Mouse (Mus musculus) cerebellum, adult 8-10 months (tissue): ENCODE data around the gene Rabepk.
A peak's percentile ranks its signal among the peaks of the same experiment; 100 is the strongest.
"Not testable (repeated sequence)": the region's sequence is repeated elsewhere in the genome, so short reads cannot be mapped to it uniquely, and the experiment has no call there.

Experiments
- DNase-seq: peaks from one replicate; pipeline ENCODE4 v3.0.0; 2022

Gene Rabepk

DNA sequence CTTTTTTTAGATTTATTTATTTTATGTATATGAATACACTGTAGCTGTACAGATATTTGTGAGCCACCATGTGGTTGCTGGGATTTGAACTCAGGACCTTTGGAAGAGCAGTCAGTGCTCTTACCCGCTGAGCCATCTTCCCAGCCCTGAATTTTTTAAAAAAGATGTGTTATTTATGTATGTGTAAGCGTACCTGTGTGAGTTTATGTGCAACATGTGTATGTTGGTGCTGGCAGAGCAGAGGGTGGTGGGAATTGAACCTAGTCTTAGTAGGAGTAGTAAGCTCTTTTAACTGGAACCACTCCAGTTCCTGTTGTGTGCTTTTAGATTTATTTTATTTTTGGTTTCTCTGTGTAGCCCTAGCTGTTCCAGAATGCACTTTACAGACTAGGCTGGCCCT lies 4.5 kb upstream of the Rabepk start:
- no peak for DNase-seq

DNA sequence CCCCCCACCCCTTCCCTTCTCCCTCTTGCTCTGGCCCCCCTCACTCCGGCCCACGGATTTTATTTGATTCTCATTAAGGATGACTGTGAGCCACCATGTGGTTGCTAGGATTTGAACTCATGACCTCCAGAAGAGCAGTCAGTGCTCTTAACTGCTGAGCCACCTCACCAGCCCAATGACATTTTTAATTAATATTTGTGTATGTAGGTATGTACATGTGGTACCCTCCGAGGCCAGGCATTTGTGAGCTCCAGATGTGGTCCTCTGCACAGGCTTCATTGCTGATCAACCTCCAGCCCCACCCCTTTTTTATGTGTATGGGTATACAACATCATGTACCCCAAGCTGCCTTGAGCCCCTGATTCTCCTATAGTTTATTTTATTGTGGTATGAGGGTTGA lies 4.0 kb upstream of the Rabepk start:
- no peak for DNase-seq

DNA sequence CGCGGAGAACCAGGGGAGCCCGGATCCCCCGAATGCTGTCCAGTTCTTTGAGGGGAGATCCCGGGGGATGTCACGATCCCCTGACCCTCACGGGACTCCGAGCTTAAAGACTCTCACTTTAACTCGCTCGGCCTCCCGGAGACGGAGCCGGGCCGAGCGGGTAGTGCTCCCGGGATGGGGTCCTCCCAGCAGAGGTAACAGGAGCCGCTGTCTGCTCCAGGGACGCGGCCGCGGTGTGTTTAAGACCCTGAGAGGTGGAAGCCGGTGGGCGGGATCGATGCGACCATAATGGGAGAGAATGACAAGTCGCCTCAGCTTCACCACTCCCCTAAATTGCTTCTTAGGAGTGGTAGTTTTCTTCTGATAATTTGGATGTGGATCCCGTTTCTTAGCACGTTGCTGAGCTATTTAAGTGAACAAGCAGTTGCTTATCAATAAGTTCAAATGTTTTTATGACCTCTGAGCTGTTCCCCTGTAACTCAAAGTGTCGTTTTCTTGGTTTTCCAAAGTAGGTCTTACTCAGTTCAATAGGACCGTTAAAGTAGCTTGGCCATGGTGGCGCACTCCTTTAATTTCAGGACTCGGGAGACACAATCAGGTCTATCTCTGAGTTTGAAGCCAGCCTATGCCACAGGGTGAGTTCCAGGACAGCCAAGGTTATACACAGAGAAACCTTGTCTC lies 3.0 kb upstream of the Rabepk start:
- peak; percentile 41 for DNase-seq

DNA sequence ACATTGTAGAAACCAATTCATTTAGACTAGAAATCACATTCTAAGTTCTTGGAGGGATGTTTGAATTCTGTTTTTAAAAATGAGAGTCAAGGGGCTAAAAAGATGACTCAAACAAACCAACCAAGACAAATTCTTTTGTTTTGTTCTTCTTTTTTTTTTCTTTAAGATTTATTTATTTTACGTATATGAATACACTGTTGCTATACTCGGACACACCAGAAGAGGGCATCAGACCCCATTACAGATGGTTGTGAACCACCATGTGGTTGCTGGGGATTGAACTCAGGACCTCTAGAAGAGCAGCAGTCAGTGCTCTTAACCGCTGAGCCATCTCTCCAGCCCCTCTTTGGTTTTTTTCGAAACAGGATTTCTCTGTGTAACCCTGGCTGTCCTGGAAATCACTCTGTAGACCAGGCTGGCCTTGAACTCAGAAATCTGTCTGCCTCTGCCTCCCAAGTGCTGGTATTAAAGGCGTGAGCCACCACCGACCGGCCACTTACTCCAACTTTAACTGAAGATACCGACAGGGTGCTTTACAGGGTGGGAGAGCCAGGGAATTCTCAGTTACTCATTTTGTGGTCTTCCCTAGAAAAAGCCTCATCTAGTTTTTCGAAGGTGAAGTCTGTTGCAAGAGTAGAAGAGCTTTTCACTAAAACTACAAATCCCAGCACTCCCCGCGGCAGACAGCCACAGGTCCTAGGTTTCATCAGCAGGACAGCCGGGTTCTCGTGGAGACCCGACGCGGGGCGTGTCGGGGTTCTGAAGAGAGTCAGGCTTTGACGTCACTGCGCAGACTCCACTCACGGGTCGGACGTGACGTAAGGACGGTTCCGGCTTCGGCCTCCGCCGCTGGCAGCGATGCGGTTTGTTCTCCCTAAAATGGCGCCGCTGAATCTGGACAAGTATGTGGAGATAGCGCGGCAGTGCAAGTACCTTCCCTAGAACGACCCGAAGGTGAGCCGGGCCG lies 2.1 kb upstream of the Rabepk start:
- peak; percentile 94 for DNase-seq

DNA sequence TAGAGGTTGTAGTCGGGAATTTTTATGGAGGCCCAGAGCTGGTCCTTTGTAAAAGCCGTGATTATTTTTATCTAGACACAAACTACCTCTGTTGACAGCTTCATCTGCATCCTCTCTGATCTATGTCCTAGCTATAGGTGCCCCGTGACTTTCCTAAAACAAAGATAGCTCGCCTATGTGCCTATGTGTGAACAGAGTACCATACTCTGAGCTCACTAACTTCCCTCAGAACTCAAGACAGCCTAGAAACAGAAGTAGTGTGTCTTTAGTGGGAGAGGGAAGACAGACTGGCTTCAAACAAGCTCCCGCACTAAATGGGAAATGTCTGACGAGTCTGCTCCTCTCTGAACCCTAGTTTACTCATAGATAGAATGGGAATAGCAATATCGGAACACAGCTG lies 659 bp upstream of the Rabepk start:
- no peak for DNase-seq

DNA sequence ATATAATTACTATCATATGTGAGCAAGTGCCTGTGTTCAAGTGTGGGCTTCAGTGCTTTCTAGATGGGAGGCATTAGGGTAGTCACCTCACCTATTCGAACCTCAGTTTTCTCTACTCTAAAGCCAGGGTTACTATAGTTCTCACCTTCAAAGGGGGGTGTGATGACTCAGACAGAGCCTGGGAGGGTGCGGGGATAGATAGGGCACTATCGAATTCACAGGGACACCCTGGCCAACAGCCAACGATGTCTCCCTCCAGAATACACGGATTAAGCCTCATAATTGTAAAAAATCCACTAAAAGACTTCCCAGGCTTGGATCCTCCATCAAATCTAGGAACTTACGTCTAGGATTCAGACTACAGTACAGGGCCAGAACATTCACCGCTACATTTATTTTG lies 4.3 kb downstream of the Rabepk start:
- DNase-seq, result no peak

DNA sequence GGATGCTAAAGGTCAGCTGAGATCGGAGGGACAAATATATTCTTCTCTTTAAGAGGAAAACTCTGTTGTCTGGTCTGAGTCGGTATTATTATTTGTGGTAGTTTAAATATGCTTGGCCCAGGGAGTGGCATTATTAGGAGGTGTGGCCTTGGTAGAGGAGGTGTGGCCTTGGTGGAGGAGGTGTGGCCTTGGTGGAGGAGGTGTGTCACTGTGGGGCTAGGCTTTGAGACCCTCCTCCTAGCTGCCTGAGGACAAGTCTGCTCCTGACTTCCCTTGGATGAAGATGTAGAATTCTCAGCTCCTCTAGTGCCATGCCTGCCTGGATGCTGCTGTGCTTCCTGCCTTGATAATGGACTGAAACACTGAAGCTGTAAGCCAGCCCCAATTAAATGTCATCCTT lies 5.2 kb downstream of the Rabepk start:
- no peak for DNase-seq

DNA sequence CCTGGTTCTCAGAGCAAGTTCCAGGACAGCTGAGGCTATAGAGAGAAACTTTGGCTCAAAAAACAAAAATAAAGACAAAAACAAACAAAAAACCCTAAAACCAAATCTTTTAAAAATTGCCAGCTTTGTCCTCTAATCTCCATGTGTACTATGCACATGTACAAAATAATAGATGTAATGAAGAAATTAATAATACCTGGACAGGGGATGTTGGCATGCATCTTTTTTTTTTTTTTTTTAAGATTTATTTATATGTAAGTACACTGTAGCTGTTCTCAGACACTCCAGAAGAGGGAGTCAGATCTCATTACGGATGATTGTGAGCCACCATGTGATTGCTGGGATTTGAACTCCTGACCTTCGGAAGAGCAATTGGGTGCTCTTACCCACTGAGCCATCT lies 7.2 kb downstream of the Rabepk start:
- not testable (repeated sequence) for DNase-seq

DNA sequence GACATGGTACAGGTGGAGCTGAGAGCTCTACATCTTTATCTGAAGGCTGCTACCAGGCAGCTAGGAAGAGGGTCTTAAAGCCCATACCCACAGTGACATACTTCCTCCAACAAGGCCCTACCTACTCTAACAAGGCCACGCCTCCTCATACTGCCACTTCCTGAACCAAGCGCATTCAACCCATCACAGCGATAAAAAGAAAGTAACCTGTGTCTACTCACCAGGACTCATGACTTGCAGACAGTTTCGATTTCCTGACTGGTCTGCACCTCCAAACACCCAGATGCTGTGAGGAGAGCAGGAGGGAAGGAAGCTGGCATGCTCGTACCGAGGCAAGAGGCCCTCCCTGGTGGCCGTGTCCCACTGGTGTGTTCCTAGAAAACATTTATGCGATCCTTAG lies 9.4 kb downstream of the Rabepk start:
- DNase-seq, result no peak

DNA sequence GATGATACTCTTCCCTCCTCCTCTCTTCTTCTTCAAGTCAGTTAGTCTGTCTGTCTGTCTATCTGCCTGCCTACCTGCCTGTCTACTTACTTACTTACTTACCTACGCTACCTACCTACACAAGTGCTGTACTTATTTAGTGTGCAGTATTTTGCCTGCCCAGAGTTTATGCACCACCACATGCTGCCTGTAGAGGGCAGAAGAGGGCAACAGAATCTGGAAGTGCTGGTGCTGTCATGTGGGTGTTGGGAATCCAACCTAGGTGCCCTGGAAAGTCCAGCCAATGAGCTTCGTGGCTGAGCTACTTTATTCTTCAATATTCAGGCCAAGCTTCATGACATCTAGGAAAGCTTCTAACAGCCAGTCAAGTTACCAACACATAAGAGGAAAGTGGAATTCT lies 15.6 kb downstream of the Rabepk start:
- DNase-seq, result no peak

DNA sequence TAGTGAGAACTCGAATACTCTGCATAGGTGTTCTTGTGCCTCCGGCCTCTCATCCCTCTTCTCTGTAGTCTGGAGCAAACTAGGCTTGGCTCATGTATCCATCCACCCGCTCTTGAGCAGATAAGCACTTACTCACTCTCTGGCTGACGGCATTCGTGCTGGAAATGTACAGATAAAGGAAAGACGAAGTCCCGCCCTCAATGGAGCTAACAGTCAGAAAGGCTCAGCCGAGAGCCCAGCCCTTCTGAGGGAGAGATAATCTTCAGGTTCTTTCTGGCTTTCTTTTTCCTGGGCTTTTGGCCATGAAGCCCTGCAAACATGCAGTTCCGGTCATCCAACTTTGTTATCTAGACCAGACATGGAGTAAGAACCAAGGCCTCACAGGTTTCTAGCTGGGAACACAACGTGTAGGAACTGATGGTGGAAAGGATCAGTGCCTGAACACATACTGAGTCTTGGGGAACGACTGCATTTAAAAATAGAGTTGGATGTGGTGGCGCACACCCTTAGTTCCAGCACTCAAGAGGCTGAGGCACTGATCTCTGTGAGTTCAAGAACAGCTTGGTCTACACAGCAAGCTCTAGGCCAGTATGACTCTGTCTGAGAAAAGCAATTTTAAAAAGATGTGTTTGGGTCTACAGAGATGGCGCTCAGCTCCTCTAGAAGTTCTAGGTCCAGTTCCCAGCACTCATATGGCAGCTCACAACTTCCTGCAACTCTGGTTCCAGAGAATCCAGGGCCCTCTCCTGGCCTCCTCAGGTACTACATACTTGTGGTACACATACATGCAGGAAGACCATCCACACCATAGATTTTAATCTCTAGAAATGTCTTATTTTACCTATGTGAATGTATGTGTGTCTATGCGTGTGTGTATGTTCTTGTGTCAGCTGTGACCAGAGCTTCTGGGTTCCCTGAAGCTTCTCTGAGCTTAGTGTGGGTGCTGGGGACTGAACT lies 16.4 kb downstream of the Rabepk start:
- DNase-seq, result no peak

DNA sequence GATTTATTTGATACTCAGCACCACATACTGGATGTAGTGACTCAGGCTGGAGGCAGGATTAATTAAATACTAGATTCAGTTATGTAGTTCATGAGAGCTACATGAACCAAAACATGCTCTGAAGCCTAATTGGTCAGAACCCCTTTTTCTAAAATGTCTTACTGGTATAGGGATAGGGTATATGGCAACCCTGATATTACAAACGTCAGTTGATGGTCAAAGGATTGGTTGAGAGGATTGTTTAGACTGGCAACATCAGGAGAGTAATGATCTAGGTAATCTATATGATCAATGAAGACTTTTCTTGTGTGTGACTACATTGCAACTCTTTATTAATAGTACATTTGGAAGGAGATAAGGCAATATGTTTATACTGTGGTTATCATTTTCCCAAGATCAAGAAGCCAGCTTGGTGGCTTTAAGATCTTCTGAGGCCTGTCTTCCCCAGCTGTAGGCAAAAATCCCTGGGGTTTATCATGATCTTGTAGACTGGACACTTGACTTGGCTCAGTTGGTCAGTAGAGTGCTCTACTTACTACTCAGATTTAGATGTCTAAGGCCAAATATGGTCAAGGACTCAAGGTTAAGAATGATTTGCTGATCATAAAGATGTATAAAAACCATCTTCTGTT lies 22.4 kb downstream of the Rabepk start:
- DNase-seq, result no peak

DNA sequence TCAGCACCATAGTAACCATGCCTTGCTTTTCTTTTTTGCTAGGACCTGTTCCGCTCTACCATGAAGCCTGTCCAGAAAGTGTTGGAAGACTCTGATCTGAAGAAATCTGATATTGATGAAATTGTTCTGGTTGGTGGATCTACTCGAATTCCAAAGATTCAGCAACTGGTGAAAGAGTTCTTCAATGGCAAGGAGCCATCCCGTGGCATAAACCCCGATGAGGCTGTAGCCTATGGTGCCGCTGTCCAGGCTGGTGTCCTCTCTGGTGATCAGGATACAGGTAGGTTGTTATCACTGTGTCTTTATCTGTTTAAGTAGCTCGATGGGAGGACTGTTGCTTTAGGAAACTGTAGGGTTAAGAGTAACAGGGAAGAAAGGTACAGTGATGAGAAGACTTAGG lies 25.2 kb downstream of the Rabepk start:
- no peak for DNase-seq

DNA sequence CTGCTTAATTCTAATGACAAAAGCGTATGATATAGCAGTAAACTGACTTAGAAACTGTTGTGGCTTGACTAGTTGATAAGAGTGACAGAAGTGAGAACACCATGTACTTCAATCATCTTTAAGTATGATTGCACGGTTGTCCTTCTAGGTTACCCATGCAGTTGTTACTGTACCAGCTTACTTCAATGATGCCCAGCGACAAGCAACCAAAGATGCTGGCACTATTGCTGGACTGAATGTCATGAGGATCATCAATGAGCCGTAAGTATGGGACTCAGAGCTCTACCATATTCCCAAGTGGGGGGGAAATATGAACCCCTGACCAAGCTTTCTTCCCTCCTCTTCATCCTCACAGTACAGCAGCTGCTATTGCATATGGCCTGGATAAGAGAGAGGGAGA lies 26.0 kb downstream of the Rabepk start:
- no peak for DNase-seq

DNA sequence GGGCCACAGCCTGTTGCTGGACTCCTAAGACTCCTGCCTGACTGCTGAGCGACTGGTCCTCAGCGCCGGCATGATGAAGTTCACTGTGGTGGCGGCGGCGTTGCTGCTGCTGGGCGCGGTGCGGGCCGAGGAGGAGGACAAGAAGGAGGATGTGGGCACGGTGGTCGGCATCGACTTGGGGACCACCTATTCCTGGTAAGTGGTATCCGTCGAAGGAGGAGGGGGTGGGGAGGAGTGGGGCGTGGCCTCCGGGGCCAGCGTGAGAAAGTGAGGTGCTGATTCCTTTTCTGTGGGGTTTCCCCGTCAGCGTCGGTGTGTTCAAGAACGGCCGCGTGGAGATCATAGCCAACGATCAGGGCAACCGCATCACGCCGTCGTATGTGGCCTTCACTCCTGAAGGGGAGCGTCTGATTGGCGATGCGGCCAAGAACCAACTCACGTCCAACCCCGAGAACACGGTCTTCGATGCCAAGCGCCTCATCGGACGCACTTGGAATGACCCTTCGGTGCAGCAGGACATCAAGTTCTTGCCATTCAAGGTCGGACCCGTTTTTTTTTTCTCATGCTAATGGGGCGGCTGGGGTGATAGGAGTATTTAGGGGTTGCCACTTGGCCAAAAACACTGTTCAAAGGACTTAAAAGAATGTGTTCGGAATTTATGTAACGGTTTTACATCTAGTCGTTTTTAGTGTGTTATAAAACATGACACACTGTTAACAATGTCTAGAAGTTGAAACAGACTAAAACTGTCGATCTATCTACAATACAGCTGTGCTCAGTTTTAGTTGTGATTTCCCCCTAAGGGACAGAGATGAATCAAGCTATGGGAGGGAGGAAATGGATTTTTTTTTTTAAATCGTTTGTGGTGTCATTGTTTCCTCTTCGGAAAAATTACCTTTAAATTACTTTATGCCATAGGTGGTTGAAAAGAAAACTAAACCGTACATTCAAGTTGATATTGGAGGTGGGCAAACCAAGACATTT lies 27.2 kb downstream of the Rabepk start:
- no peak for DNase-seq

DNA sequence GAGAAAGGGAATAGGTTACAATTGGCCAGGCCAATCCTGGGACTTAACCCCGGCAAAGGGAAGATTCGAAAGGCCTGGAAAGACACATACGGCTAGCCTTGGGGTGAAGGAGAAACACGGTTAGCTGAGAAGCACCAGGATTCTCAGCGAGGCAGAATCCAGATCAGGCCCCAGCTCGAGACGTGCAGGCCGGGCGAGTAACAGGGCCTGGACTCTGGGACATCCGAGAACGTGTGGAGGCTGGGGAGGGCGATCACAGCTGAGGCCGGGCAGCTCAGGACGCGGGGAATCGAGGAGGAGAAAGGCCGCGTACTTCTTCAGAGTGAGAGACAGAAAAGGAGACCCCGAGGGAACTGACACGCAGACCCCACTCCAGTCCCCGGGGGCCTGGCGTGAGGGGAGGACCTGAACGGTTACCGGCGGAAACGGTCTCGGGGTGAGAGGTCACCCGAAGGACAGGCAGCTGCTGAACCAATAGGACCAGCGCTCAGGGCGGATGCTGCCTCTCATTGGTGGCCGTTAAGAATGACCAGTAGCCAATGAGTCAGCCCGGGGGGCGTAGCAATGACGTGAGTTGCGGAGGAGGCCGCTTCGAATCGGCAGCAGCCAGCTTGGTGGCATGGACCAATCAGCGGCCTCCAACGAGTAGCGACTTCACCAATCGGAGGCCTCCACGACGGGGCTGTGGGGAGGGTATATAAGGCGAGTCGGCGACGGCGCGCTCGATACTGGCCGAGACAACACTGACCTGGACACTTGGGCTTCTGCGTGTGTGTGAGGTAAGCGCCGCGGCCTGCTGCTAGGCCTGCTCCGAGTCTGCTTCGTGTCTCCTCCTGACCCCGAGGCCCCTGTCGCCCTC lies 28.1 kb downstream of the Rabepk start, which contains the start of gene Hspa5:
TSS of gene Hspa5 (plus strand) at position 603 of the 859 bp plus-strand sequence.
- peak; percentile 98 for DNase-seq

DNA sequence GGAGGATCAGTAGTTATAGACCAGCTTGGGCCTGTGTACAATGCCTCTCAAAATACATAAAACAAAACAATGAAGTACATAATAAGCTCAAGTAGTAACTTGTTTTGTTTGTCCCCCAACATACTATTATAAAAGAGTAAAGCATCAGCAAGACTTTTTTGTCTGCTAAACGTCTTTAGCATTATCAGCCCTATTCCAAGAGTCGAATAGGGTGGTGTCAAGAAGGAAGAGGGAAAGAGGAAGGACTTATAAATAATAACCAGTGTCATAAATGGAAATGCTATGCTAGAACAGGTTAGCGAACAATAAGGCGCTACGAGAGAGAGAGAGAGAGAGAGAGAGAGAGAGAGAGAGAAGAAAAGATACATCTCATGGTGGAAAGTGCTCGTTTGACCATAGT lies 28.8 kb downstream of the Rabepk start:
- DNase-seq, result no peak

DNA sequence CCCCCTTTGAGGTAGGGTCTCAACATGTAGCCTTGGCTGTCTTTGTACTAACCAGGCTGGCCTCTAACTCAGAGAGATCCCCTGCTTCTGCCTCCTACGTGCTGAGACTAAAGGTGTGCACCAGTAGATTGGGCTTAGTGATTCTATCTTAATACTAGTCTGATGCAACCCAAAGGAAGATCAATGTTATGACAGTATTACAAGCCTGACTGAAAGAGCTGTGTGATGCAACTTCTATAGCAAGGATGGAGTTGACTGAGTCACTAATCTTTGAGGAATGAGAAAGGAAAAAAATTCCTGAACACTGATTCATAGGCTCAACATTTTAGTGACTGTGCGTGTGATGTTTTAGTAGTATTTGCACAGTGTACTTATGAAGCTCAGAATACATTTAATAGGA lies 29.7 kb downstream of the Rabepk start:
- DNase-seq, result no peak

DNA sequence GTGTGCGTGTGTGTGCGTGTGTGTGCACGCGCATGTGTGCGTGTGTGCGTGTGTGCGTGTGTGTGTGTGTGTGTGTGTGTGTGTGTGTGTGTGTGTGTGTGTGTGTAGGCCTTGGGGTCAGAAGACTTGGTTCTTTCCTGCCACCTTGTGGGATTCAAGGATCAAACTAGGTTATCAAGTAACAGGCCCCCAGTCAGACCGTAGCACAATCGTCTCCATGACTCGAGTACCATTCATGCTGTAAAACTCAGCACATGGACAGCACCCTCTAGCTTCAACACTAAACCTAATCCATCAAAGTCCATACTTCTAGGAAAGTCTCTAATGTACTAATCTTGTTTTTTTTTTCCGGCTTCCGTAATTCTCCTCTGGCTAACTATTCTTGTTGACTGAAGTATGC lies 34.9 kb downstream of the Rabepk start:
- no peak for DNase-seq

DNA sequence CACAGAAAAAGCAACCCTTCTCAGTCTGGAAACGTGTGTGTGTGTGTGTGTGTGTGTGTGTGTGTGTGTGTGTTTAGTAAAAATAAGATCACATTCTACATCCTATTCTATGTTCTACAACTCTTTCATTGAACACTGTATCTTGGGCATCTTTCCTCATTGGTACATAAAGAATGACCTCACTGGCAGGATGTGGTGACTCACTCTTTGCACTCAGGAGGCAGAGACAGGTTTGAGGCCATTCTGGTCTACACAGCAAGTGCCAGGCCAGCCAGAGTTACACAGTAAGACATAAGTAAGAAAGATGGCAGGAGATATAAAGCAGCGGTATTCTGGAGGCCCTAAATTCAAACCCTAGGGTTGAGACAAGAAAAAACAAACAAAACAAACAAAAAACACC lies 36.8 kb downstream of the Rabepk start:
- no peak for DNase-seq
